Mouse (Mus musculus) hindbrain, embryonic 11.5 days (tissue): ENCODE results near the gene Pcolce2. TPM values are rescaled to one million over a fixed set of nuclear protein-coding genes. Genes with fewer than 3 reads are reported as not detected.
A peak's percentile ranks its signal among the peaks of the same experiment; 100 is the strongest.

Source experiments
- ATAC-seq: fragments of 200-750 bp; cut with Nextera tagmentation; 2 replicates; pipeline ENCODE4 v1.8.0; 2017; ENCODE audit warnings: mild to moderate bottlenecking, moderate TSS enrichment, moderate library complexity; ENCODE audit not compliant: low FRiP score
- DNase-seq: peaks from one replicate; pipeline ENCODE4 v3.0.0-alpha.2; 2015; ENCODE audit warnings: low spot score
- H3K27ac ChIP-seq: fragments of 300-500 bp; sonication (generic); 2 replicates; pipeline ENCODE4 v1.5.1; 2014; ENCODE audit warnings: mild to moderate bottlenecking, low read depth, low read length
- H3K27me3 ChIP-seq: fragments of 300-500 bp; sonication (generic); 2 replicates; pipeline ENCODE4 v1.6.1; 2014; ENCODE audit warnings: mild to moderate bottlenecking, low read length, moderate library complexity, mixed read lengths; ENCODE audit not compliant: control insufficient read depth, insufficient read depth
- H3K36me3 ChIP-seq: fragments of 300-500 bp; sonication (generic); 2 replicates; pipeline ENCODE4 v1.6.1; 2014; ENCODE audit warnings: mild to moderate bottlenecking, low read length, moderate library complexity, mixed read lengths; ENCODE audit not compliant: control insufficient read depth, insufficient read depth
- H3K4me1 ChIP-seq: fragments of 300-500 bp; sonication (generic); replicated peaks from 2 replicates; pipeline ENCODE4 v1.6.1; 2014; ENCODE audit warnings: low read length, mixed read lengths; ENCODE audit not compliant: control insufficient read depth, insufficient read depth
- H3K4me2 ChIP-seq: fragments of 300-500 bp; sonication (generic); replicated peaks from 2 replicates; pipeline ENCODE4 v1.6.1; 2014; ENCODE audit warnings: mild to moderate bottlenecking, low read depth, low read length
- H3K4me3 ChIP-seq: fragments of 300-500 bp; sonication (generic); 2 replicates; pipeline ENCODE4 v1.5.1; 2014; ENCODE audit warnings: low read depth, low read length
- H3K9ac ChIP-seq: fragments of 300-500 bp; sonication (generic); 2 replicates; pipeline ENCODE4 v1.6.1; 2014; ENCODE audit warnings: low read depth, low read length
- H3K9me3 ChIP-seq: fragments of 300-500 bp; sonication (generic); 2 replicates; pipeline ENCODE4 v1.6.1; 2016; ENCODE audit warnings: low read length; ENCODE audit not compliant: control insufficient read depth
- WGBS: fragments of 180-500 bp; shearing (Covaris S2); extraction: QIAGEN DNeasy Blood & Tissue Kit; methylation state at CpG from one replicate; pipeline ENCODE4 v1.1.7; 2014; 5-methylcytosine and 5-hydroxymethylcytosine counted together
- polyA plus RNA-seq: library from polyadenylated mRNA; unstranded; fragments of >200 nt; fragmentation: Nextera tagmentation; extraction: Ambion mirVana; gene quantifications from 2 replicates; pipeline ENCODE4 v1.2.1, GENCODE M21; 2014

Gene Pcolce2
- polyA plus RNA-seq, 1 experiment from 2014 or later: 2.6 TPM

DNA sequence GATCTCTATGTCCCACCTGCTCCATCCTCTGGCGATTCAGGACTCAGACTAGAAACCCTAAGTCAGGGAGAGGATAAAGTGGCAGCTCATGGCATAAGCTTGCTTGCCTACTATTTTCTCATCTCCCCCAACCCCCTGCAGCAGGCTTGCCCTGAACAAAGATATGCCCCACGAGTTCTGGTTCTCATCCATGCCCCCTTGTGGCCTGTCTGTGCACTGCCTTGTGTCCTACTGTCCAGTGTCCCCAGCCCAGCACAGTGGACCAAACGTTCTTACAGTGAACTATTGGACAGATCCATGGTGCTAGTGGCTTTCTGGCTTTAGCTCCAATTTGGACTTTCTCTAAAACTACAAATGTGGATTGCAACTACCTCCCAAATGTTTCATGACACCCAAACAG is 50.7 kb downstream of the Pcolce2 start:
- WGBS: 54% methylated on average over 3 of the region's 3 CpGs
- DNase-seq: peak; percentile 39

GRCm38 (mm10) chr9:95692823-95693222 is 55.4 kb downstream of the Pcolce2 start:
- no peak overlapping the region for H3K9ac ChIP-seq
- no peaks in the 10 kb centered on the region for H3K27me3 ChIP-seq
- H3K36me3 ChIP-seq: no peaks in the 10 kb centered on the region
- ATAC-seq (no peak), DNase-seq (no peak)
- no peaks in the 10 kb centered on the region for H3K4me1 ChIP-seq
- no peaks in the 10 kb centered on the region for H3K9me3 ChIP-seq
- no peak overlapping the region for H3K4me2 ChIP-seq
- 67% methylated on average over 8 of the region's 8 CpGs for WGBS
- no peak overlapping the region for H3K27ac ChIP-seq
- H3K4me3 ChIP-seq: no peak overlapping the region

More for the DNA sequence above, 50.7 kb downstream of the Pcolce2 start:
- Histone ChIP-seq H3K4me1 (no peaks in the 10 kb centered on the region), H3K27me3 (no peaks in the 10 kb centered on the region), H3K9ac (no peak overlapping the region), H3K9me3 (no peaks in the 10 kb centered on the region), H3K4me2 (no peak overlapping the region), H3K36me3 (no peaks in the 10 kb centered on the region), H3K27ac (no peak overlapping the region), H3K4me3 (no peak overlapping the region)
- ATAC-seq: no peak

- Histone ChIP-seq H3K4me3 (no peak overlapping the region), H3K9me3 (no peaks in the 10 kb centered on the region), H3K4me2 (no peak overlapping the region), H3K9ac (no peak overlapping the region), H3K4me1 (no peaks in the 10 kb centered on the region), H3K36me3 (no peaks in the 10 kb centered on the region), H3K27me3 (no peaks in the 10 kb centered on the region), H3K27ac (no peak overlapping the region)
- DNase-seq (no peak), ATAC-seq (no peak)
- 87% methylated on average over 11 of the region's 11 CpGs for WGBS
These were observed 56.2 kb downstream of the Pcolce2 start for GRCm38 (mm10) chr9:95693528-95694100.

GRCm38 (mm10) chr9:95694526-95694925 is 57.1 kb downstream of the Pcolce2 start:
- 88% methylated on average over 12 of the region's 12 CpGs for WGBS
- ATAC-seq (no peak), DNase-seq (no peak)
- no peaks in the 10 kb centered on the region for H3K9me3 ChIP-seq
- H3K27me3 ChIP-seq: no peaks in the 10 kb centered on the region
- H3K36me3 ChIP-seq: no peaks in the 10 kb centered on the region
- no peak overlapping the region for H3K4me3 ChIP-seq
- no peaks in the 10 kb centered on the region for H3K4me1 ChIP-seq
- no peak overlapping the region for H3K4me2 ChIP-seq
- H3K27ac ChIP-seq: no peak overlapping the region
- H3K9ac ChIP-seq: no peak overlapping the region

- Histone ChIP-seq H3K4me1 (no peaks in the 10 kb centered on the region), H3K36me3 (no peaks in the 10 kb centered on the region), H3K27ac (no peak overlapping the region), H3K4me2 (no peak overlapping the region), H3K4me3 (no peak overlapping the region), H3K9ac (no peak overlapping the region), H3K9me3 (no peaks in the 10 kb centered on the region), H3K27me3 (no peaks in the 10 kb centered on the region)
- DNase-seq (no peak), ATAC-seq (no peak)
- WGBS: 92% methylated on average over 15 of the region's 15 CpGs
These were observed 57.6 kb downstream of the Pcolce2 start for GRCm38 (mm10) chr9:95695023-95695422.

DNA sequence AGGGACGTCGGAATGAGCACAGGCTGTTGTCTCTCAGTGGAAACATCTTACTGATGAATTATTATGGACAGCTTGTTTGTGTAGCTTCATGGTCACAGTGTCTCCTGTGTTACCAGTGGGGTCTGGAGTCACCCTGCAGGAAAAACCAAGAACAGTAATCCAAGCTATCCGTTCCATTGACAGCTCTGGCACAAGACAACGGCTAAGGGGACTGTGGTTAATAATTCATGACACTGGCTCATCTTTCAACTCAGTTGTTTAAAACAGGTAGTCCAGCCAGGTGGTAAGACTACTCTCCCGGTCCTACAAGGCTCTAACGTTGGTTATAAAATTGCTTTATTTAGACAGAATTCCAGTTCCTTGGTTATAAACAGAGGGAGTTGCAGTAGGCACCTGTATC is 59.2 kb downstream of the Pcolce2 start:
- H3K9me3 ChIP-seq: no peaks in the 10 kb centered on the region
- no peak overlapping the region for H3K4me3 ChIP-seq
- no peak overlapping the region for H3K27ac ChIP-seq
- H3K4me2 ChIP-seq: no peak overlapping the region
- WGBS: 83% methylated on average over 6 of the region's 6 CpGs
- H3K4me1 ChIP-seq: no peaks in the 10 kb centered on the region
- H3K9ac ChIP-seq: no peak overlapping the region
- no peaks in the 10 kb centered on the region for H3K36me3 ChIP-seq
- no peak for ATAC-seq
- DNase-seq: no peak
- H3K27me3 ChIP-seq: no peaks in the 10 kb centered on the region

GRCm38 (mm10) chr9:95697808-95698207 is 60.4 kb downstream of the Pcolce2 start:
- H3K9ac ChIP-seq: no peak overlapping the region
- no peak overlapping the region for H3K27ac ChIP-seq
- H3K9me3 ChIP-seq: no peaks in the 10 kb centered on the region
- H3K36me3 ChIP-seq: no peaks in the 10 kb centered on the region
- no peak overlapping the region for H3K4me2 ChIP-seq
- DNase-seq (peak; percentile 54), ATAC-seq (no peak)
- WGBS: 57% methylated on average over 2 of the region's 2 CpGs
- no peak overlapping the region for H3K4me3 ChIP-seq
- H3K4me1 ChIP-seq: no peaks in the 10 kb centered on the region
- no peaks in the 10 kb centered on the region for H3K27me3 ChIP-seq

GRCm38 (mm10) chr9:95699273-95699672 is 61.9 kb downstream of the Pcolce2 start:
- Histone ChIP-seq H3K36me3 (no peaks in the 10 kb centered on the region), H3K27me3 (no peaks in the 10 kb centered on the region), H3K4me2 (no peak overlapping the region), H3K4me3 (no peak overlapping the region), H3K9me3 (no peaks in the 10 kb centered on the region), H3K27ac (no peak overlapping the region), H3K9ac (no peak overlapping the region), H3K4me1 (no peaks in the 10 kb centered on the region)
- ATAC-seq (no peak), DNase-seq (no peak)
- 76% methylated on average over 4 of the region's 4 CpGs for WGBS

DNA sequence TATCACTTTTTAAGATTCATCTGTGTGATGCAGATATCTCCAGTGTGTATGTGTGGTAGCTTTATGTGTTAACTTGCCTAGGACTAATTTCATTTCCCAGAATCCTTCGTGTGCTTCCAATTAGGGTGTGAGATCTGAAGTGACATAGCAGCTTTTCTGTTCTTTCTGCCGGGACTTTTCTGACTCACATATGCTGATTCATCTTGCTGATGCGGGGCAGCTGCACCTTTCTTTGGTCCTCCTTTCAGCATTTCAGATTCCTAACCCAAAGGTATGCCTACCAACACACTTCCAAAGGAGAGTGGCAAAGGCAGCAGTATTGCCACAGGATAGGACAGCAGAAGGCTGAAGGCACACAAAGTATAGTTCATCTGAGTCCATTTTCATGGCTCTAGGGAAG is 66.7 kb downstream of the Pcolce2 start:
- ATAC-seq: no peak
- Histone ChIP-seq H3K36me3 (no peaks in the 10 kb centered on the region), H3K27me3 (no peaks in the 10 kb centered on the region), H3K9me3 (no peaks in the 10 kb centered on the region), H3K27ac (no peak overlapping the region), H3K4me2 (no peak overlapping the region), H3K9ac (no peak overlapping the region), H3K4me1 (no peaks in the 10 kb centered on the region), H3K4me3 (no peak overlapping the region)
- DNase-seq: no peak
- WGBS: 84% methylated on average over 3 of the region's 3 CpGs
